Mouse (Mus musculus): ENCODE measurements around the gene Sgk2.

DNA sequence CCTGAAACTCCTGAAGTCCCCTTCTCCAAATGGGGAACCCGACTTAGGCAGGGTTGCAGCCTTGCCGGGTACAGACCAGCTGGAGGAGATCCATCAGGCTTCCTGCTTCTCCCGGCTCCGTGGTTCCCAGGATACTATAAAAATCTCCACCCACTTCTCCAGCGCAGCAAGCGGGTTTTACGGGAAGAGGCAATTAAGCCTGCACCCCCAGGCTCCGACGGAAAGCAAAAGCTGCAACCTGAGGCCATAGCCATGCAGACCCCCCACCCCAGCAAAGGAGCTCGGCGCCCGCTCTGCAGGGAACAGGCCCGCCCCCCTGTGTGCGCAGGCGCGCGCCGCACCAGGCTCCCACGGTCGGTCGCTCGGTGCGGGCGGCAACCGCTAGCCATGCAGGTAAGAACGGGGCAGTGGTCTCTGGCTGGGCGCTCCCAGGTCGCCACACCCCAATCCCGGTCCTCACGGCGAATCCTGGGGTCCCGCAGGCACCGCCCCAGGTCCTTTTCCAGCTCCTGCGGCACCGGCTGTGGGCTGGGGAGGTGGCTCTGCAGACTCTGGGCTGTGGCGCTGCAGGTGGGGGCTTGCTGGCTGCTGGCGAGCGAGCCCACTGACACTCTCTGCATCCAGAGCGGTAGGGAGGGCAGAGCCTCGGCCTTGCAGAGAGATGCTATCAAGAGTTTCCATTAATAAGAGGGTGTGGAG lies 43.8 kb upstream of the Sgk2 start, which contains the start of gene L3mbtl1:
- no peak for TF ChIP-seq CTCF (IDR thresholded peaks at IDR 0.05; ENCODE audit: extremely low read depth, insufficient read length, insufficient replicate concordance, low read depth, low read length)
- no peak for TF ChIP-seq POLR2A (IDR thresholded peaks at IDR 0.05; ENCODE audit: low read depth, low read length)
